ENCODE assay signal across 8 mouse cellular contexts in genomic region chr19:25207731-25208361, GRCm38 (mm10). TPM values are rescaled to one million over a fixed set of nuclear protein-coding genes. Genes with fewer than 3 reads are reported as not detected.
DNase-seq lines count a peak whose midpoint lies in the region; ATAC-seq and TF ChIP-seq lines count a peak whose summit lies in the region.

No protein-coding gene starts in this region.

- no peak for TF ChIP-seq CTCF in cerebellum, adult 2 months (IDR thresholded peaks at IDR 0.05; ENCODE audit: borderline replicate concordance, insufficient read depth, low read depth, low read length)

- no peaks in the 10 kb centered on the region; the same call in 1 of the 2 replicates for H3K4me1 ChIP-seq in cerebellum, adult 2 months (ENCODE audit: control insufficient read depth, insufficient read depth, low read length)
- H3K4me1 ChIP-seq in heart, embryonic 13.5 days, result peaks cover 14% of the 10 kb centered on the region
- H3K4me1 ChIP-seq in stomach, embryonic 14.5 days (ENCODE audit: control insufficient read depth, insufficient read depth, low read length), result no peaks in the 10 kb centered on the region

- peak overlapping the region; percentile 67 for H3K9ac ChIP-seq in heart, embryonic 13.5 days
- H3K9ac ChIP-seq in stomach, embryonic 14.5 days (replicated peaks; ENCODE audit: low read depth, low read length), result no peak overlapping the region

- no peaks in the 10 kb centered on the region for H3K36me3 ChIP-seq in heart, embryonic 13.5 days
- H3K36me3 ChIP-seq in stomach, embryonic 14.5 days (ENCODE audit: control insufficient read depth, insufficient read depth, low read length), result no peaks in the 10 kb centered on the region

- no peak overlapping the region for H3K4me3 ChIP-seq in cerebellum, adult 2 months (replicated peaks; ENCODE audit: insufficient read depth, low read depth, low read length)
- H3K4me3 ChIP-seq in heart, embryonic 13.5 days, result 0 out of 2 replicates have a peak overlapping the region, but pooled peaks have one; percentile 3
- H3K4me3 ChIP-seq in stomach, embryonic 14.5 days (ENCODE audit: low read depth, low read length), result no peak overlapping the region

- 6% methylated on average over 23 of the region's 23 CpGs for WGBS in cerebellum, adult 2 months
- 24% methylated on average over 23 of the region's 23 CpGs for WGBS in heart, embryonic 13.5 days
- 23% methylated on average over 23 of the region's 23 CpGs for WGBS in stomach, embryonic 14.5 days

- no peaks in the 10 kb centered on the region; the same call in 1 of the 2 replicates for H3K27me3 ChIP-seq in cerebellum, adult 2 months (ENCODE audit: control insufficient read depth, insufficient read depth, low read length)
- peaks cover 13% of the 10 kb centered on the region; the same call in 1 of the 2 replicates for H3K27me3 ChIP-seq in heart, embryonic 13.5 days (replicated peaks)
- H3K27me3 ChIP-seq in stomach, embryonic 14.5 days (ENCODE audit: control insufficient read depth, insufficient read depth, low read length), result no peaks in the 10 kb centered on the region

- no peak for ATAC-seq in heart, embryonic 13.5 days (ENCODE audit: extremely low read depth, insufficient number of reproducible peaks, low FRiP score, low TSS enrichment)
- ATAC-seq in stomach, embryonic 14.5 days (ENCODE audit: insufficient number of reproducible peaks, insufficient read depth, low FRiP score, low read depth), result no peak
- ATAC-seq in inflammation-experienced regulatory T-cells, adult 6 months, result no peak
- no peak for ATAC-seq in megakaryocyte, adult 5-6 weeks (ENCODE audit: poor library complexity, severe bottlenecking)

- no peak overlapping the region for H3K27ac ChIP-seq in cerebellum, adult 2 months (ENCODE audit: insufficient read depth, low read length)
- no peak overlapping the region for H3K27ac ChIP-seq in heart, embryonic 13.5 days (replicated peaks)
- no peak overlapping the region for H3K27ac ChIP-seq in stomach, embryonic 14.5 days (ENCODE audit: low read length)

- peak overlapping the region; percentile 51 for H3K4me2 ChIP-seq in heart, embryonic 13.5 days
- H3K4me2 ChIP-seq in stomach, embryonic 14.5 days (replicated peaks; ENCODE audit: low read depth, low read length), result peak overlapping the region; percentile 13; the same call in 1 of the 2 replicates

- no peaks in the 10 kb centered on the region for H3K9me3 ChIP-seq in heart, embryonic 13.5 days
- no peaks in the 10 kb centered on the region for H3K9me3 ChIP-seq in stomach, embryonic 14.5 days (ENCODE audit: control insufficient read depth, low read depth, low read length)

- peak; percentile 19 to 39 for DNase-seq in cerebellum, postnatal 10 days
- DNase-seq in cerebellum, adult 2 months, result no peak
- DNase-seq in embryo, embryonic 10 days (ENCODE audit: low spot score), result peak; percentile 65
- peak; percentile 40 to 78 for DNase-seq in kidney, postnatal 25 days

- TF ChIP-seq POLR2A in cerebellum, adult 2 months (IDR thresholded peaks at IDR 0.05; ENCODE audit: borderline replicate concordance, insufficient read depth, low read length), result no peak

RNA-seq across cellular contexts. Expression of gene Kank1, which starts 28.9 kb away (rescaled TPM):
- 11.5 and 12.0 TPM in 2 replicates for polyA plus RNA-seq in cerebellum, adult 2 months (2012; rRNA removed)
- 45.7 and 50.4 TPM in 2 replicates for polyA plus RNA-seq in heart, embryonic 13.5 days (2015; fragmentation: Nextera tagmentation; extraction: Ambion mirVana)
- polyA plus RNA-seq in stomach, embryonic 14.5 days (2014; fragmentation: Nextera tagmentation; extraction: Ambion mirVana), result 21.8 and 24.7 TPM in 2 replicates
- polyA plus RNA-seq in inflammation-experienced regulatory T-cells, adult 6 months (2017; shearing (Covaris generic)), result not detected
- total RNA-seq in megakaryocyte, adult 5-6 weeks (2015), result not detected in 2 replicates
- not detected in 2 replicates for total RNA-seq in megakaryocyte, adult 5-6 weeks (2017)

Comparison
In these comparisons a context has a peak if more than half of its experiments do, and no peak if none do; other contexts are left out.
1. DNase-seq: peak in cerebellum, postnatal 10 days (2 of 2), embryo, embryonic 10 days (single experiment) and kidney, postnatal 25 days (2 of 2); none in cerebellum, adult 2 months (0 of 2).
2. RNA of gene Kank1, which starts 28.9 kb away (polyA plus RNA-seq): 45.7 to 50.4 TPM in heart, embryonic 13.5 days, 21.8 to 24.7 TPM in stomach, embryonic 14.5 days and 11.5 to 12.0 TPM in cerebellum, adult 2 months; not detected in inflammation-experienced regulatory T-cells, adult 6 months; every median in the first group is over 10 times any median in the second.